Mouse (Mus musculus) bone marrow, adult 2 months (tissue): ENCODE results near the gene Amph.

ENCODE experiments used
- CTCF ChIP-seq: fragments of 200-500 bp; IDR thresholded peaks from 2 replicates; pipeline ENCODE4 v1.5.1; 2011; ENCODE audit warnings: low read length, control low read depth; ENCODE audit not compliant: control insufficient read depth, insufficient read depth
- POLR2A ChIP-seq: fragments of 200-500 bp; IDR thresholded peaks from 2 replicates; pipeline ENCODE4 v1.6.1; 2011; ENCODE audit warnings: low read depth, mild to moderate bottlenecking, control low read depth, low read length, borderline replicate concordance; ENCODE audit not compliant: control insufficient read depth

DNA sequence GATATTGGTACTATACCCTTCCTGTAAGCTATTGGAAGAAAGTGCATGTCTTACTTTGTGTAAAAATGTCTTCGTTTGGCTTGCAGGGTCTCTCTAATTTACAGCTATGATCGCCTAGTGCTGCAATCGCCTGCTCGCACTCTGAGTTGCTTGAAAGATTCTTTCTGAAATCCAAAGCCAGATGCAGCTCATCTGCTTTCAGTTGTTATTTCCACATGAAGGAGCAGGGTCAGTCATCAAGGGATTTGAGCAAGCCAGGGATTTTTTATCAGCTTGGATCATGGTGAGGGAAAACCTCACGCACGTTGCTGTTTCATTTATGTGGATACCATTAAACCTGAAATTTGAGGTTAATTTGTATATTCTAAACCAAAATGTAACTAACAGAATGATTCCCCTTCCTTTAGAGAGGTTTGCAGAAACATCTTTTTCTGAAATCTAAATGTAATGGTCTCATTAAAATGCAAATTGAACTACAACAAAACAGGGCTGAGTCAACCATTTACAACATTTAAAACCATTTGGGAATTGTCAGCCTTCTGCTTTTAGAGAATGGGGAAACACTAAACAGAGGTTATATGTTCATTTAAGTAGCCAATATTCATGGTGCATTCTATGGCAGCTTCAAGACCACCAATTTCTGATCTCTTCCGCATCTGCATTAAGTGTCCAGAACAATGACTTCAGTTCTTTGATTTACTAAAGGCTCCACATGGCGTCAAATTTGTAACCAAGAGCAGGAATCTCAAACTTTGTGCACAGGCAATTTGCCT, 84.1 kb downstream of the Amph start:
- TF ChIP-seq CTCF (no peak), POLR2A (no peak)
